Mouse (Mus musculus): ENCODE measurements around the gene Erich6.

- TF ChIP-seq CTCF (IDR thresholded peaks at IDR 0.05; ENCODE audit: extremely low read depth, insufficient read length, insufficient replicate concordance, low read depth, low read length): no peak
- no peak for TF ChIP-seq POLR2A (IDR thresholded peaks at IDR 0.05; ENCODE audit: low read depth, low read length)
Observed at GRCm38 (mm10) chr3:58678384-58678783, 41.4 kb upstream of the Erich6 start.
